Comparison of ENCODE assay signal across 14 mouse cellular contexts in the genomic region with DNA sequence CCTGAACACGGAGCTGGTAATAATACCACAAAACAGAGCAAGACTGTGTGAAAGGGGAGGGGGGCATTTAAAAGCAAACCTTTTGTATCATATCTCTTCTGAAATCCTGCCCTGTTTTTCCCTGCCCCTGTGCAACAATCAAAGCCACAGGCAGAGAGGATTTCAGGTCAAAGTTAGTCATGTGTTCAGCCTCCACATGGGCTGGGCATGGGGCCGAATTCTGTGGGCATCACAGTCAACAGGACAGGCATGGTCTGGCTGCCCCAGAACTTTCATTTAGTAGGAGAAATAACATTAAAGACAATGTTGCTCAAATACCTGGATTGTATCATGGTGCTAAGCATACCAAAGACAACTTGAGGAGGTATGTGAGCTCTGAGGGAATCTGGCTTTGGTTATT.
"Had no signal": no experiment of that assay in that cellular context is flagged by ENCODE, and none has a peak within 500 bp of the region (broad histone marks: within the 10 kb centered on the region; RNA-seq: fewer than 3 reads in every experiment).

No protein-coding gene starts in this region.

- H3K4me2 ChIP-seq: liver, embryonic 11.5 days; lung, embryonic 14.5 days; midbrain, embryonic 12.5 days; neural tube, embryonic 15.5 days had no signal

- H3K27ac ChIP-seq: layer of hippocampus, adult 2 months; limb, embryonic 10.5 days; midbrain, embryonic 12.5 days; neural tube, embryonic 15.5 days; stomach, postnatal 0 days had no signal

- H3K9ac ChIP-seq: lung, embryonic 14.5 days; midbrain, embryonic 12.5 days; neural tube, embryonic 15.5 days had no signal

- H3K4me1 ChIP-seq: limb, embryonic 10.5 days; megakaryocyte, embryonic 14.5 days; midbrain, embryonic 12.5 days; neural tube, embryonic 15.5 days had no signal

- H3K36me3 ChIP-seq: limb, embryonic 10.5 days; midbrain, embryonic 12.5 days; neural tube, embryonic 15.5 days had no signal

- DNase-seq: kidney, postnatal 10 days; kidney, postnatal 4 days; lung, embryonic 14.5 days; lung, postnatal 10 days; lung, postnatal 4 days; thymus, postnatal 4 days had no signal

- ATAC-seq: midbrain, embryonic 16.5 days had no signal

- H3K4me3 ChIP-seq: layer of hippocampus, adult 2 months; limb, embryonic 10.5 days; megakaryocyte, embryonic 14.5 days; midbrain, embryonic 12.5 days; neural tube, embryonic 15.5 days had no signal

- H3K27me3 ChIP-seq: megakaryocyte, embryonic 14.5 days; midbrain, embryonic 12.5 days; neural tube, embryonic 15.5 days had no signal

- H3K9me3 ChIP-seq: limb, embryonic 10.5 days; megakaryocyte, embryonic 14.5 days; midbrain, embryonic 12.5 days; neural tube, embryonic 15.5 days had no signal
